Mouse (Mus musculus): ENCODE data around the gene Adam33.

Gene Adam33

DNA sequence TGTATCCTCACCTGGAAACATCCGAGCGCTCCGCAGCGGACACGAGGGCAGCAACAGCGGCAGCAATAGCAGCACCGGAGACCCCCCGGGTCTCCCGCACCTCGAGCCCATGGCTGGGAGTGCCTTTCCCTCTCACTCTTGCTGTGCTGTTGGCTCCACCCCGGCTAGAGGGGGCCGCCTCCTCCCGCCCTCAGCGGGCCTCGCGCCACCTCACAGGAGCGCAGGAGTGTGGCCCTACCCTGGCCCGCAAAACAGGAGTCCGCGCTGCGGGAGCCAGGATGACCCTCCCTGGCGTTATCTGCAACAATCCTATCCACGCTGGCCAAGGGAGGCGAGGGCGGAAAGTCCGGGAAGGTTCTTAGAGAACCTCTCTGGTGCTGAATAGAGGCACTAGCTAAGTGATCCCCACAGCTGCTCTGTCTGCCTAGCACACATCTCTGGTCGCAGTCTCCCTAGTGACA, at the start of gene Adam33:
Gene Adam33, minus strand, starts transcription at position 411 of the 461 bp plus-strand sequence.
- in situ Hi-C loops (cut with MboI, MseI), result no loop called here

DNA sequence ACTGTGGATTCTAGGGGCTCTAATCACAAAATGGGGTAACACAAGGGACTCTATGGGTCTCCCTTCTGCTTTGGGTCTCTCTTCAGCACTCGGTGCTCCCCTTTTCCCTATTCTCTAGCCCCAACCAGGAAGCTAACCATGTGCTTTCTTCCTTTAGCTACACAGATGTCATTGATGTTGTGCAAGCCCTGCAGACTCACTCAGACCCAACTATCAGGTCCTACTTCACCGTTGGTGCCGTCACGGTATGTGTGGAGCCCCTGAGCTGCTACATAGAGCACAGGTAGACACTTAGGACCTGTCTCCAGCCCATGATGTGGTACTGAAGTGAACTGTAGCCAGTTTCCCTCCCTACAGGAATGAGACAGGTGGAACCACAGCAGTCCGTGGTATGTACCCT, 42.4 kb upstream of the Adam33 start:
- in situ Hi-C loops (cut with MboI, MseI), result loop anchor here (5.0 kb wide), 1 partner anchor 374 kb away; no protein-coding TSS in a partner anchor

DNA sequence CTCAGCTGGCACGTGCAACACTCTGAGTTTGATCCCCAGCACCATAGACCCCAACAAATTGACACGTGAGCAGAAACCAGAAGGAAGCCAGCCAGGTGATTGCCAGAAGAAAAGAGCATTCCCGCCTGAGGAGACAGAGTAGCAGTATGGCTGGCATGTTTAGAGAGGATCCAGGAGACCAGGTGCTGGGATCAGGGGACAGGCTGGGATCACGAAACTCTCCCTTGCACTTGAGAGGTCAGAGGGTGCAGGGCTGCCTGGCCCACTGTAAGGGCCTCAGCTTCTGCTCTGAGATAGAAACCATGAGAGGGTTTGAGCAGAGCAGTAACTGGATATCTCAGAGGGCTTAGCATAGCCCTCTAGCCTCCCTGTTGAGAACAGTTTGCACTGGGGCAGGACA, 41.4 kb upstream of the Adam33 start:
- in situ Hi-C loops (cut with MboI, MseI), result loop anchor here (5.0 kb wide), 1 partner anchor 373 kb away; no protein-coding TSS in a partner anchor

- in situ Hi-C loops (cut with MboI, MseI), result no loop called here
Measured at GRCm38 (mm10) chr2:131104021-131104420, 40.4 kb upstream of the Adam33 start.

DNA sequence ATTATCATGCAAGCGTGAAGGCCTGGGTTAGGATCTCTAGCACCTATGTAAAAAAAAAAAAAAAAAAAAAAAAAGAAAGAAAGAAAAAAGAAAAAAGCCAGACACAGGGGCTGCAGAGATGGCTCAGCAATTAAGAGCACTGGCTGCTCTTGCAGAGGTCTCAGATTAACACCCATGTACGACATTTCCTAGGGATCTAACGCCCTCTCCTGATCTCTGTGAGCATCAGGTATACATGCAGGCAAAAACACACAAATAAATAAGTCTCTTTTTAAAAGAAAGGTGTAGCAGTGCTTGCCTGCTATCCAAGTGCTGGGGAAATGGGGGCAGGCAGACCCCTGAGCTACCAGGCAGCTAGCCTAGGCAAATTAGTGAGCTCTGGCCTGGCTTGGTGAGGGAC, 37.9 kb upstream of the Adam33 start:
- in situ Hi-C loops (cut with MboI, MseI), result no loop called here

DNA sequence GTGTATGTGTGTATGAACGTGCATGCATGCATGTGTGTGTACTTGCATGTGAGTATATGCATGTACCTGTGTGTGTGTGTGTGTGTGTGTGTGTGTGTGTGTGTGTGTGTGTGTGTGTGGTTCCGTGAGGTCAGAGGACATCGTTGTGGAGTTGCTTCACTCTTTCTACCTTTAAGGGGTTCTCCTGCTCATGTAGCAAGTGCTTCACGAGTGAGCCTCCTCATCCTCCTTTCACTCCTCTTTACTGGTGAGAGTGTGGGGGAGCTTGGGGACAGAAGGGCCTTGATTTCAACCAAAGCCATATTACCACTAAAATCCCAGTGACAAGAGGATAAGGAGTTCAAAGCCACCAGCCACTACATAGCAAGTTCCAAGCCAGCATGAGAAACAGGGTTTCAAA, 33.5 kb upstream of the Adam33 start:
- in situ Hi-C loops (cut with MboI, MseI), result loop anchor here (5.0 kb wide), 2 partner anchors 135 to 320 kb away; partner anchors contain the start of gene Mavs

GRCm38 (mm10) chr2:131096101-131096795, 32.6 kb upstream of the Adam33 start:
- in situ Hi-C loops (cut with MboI, MseI), result loop anchor here (5.0 kb wide), 2 partner anchors 136 to 321 kb away; partner anchors contain the start of gene Mavs

- in situ Hi-C loops (cut with MboI, MseI), result loop anchor here (5.0 kb wide), 2 partner anchors 137 to 322 kb away; partner anchors contain the start of gene Mavs
Measured at GRCm38 (mm10) chr2:131094823-131095222, 31.2 kb upstream of the Adam33 start.

DNA sequence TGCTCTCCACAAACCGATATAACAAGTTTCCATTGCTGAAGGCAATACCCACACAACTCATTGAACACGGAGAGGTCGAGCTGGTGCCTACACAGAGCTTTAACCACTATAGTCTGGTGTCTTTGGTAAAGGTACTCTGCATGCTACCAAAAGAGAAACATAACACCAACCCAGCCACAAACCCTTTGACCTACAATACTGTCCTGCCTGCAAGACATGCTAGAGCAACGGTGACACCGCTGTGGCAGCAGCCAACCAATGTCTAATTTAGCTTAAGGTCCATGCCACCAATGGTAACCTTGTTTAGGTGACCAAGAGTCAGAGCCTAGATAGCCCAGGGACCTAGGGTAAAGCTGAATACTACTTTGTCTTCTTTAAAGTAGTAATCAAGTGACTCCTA, 30.0 kb upstream of the Adam33 start:
- in situ Hi-C loops (cut with MboI, MseI), result no loop called here

- in situ Hi-C loops (cut with MboI, MseI), result no loop called here
Measured at GRCm38 (mm10) chr2:131090852-131091251, 27.2 kb upstream of the Adam33 start.

- in situ Hi-C loops (cut with MboI, MseI), result no loop called here
Measured at GRCm38 (mm10) chr2:131089634-131090033, 26.0 kb upstream of the Adam33 start.

- in situ Hi-C loops (cut with MboI, MseI), result no loop called here
Measured at GRCm38 (mm10) chr2:131088581-131088980, 25.0 kb upstream of the Adam33 start.

DNA sequence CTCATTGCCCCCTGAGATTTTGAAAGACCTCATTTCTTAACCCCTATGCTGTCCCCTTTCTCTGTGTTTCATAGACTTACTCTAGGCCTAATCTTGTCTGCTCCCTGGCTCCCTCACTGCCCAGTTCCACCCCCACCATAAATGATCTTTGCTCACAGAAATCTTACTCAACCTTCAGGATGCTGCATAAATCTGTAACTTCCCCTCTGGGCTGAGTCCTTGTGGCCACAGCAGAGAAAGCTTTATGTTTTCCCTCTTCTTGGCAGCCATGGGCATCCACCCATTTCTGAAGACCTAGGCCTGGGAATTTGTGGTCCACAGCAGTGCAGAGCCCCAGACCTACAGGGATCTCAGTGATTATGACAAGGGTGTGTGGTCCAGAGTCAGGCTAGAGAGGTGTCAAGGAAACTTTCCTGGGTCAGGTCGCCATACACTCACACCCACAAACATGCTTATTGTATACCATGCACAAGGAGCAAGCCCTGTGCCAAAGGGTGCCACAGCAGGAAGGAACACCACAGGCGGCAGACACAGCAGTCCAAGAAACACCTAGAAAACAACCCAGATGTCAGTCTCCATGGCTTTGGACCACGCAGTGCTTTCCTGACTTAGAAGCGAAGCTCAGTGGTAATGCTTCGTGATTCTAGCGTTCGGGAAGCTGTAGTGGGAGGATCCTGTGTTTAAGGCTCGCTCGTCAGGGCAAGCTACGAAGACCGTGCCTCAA, 23.2 kb upstream of the Adam33 start, which contains the start of gene Siglec1:
Gene Siglec1, minus strand, starts transcription at position 99 of the 724 bp plus-strand sequence.
- in situ Hi-C loops (cut with MboI, MseI), result no loop called here

GRCm38 (mm10) chr2:131084206-131084605, 20.6 kb upstream of the Adam33 start:
- in situ Hi-C loops (cut with MboI, MseI), result no loop called here

GRCm38 (mm10) chr2:131080507-131080906, 16.9 kb upstream of the Adam33 start:
- in situ Hi-C loops (cut with MboI, MseI), result no loop called here

- in situ Hi-C loops (cut with MboI, MseI), result no loop called here
Measured at GRCm38 (mm10) chr2:131072536-131072935, 8.9 kb upstream of the Adam33 start.

GRCm38 (mm10) chr2:131067481-131067880, 3.9 kb upstream of the Adam33 start:
- in situ Hi-C loops (cut with MboI, MseI), result no loop called here

GRCm38 (mm10) chr2:131066342-131066741, 2.7 kb upstream of the Adam33 start:
- in situ Hi-C loops (cut with MboI, MseI), result no loop called here

- in situ Hi-C loops (cut with MboI, MseI), result no loop called here
Measured at GRCm38 (mm10) chr2:131061607-131062006, 2.0 kb downstream of the Adam33 start.

DNA sequence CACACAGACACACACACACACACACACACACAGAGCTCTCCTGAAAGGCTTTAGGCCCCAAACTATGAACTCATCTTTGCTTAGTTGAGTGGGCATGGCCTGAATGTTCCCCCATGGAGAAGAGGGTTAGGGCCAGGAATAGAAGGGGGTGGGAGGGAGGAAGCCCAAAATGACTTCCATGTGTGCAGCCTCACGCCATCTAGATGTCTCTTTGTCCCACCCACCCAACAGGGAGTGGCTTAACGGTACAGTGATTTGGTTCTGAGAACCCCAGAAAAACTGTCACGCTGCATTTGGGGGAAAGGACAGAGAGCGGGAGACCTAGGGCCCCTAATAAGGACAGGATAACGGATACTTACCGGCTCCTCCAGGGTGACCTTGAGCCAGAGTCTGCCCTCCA, 2.8 kb downstream of the Adam33 start:
- in situ Hi-C loops (cut with MboI, MseI), result no loop called here

- in situ Hi-C loops (cut with MboI, MseI), result no loop called here
Measured at GRCm38 (mm10) chr2:131059781-131060540, 3.7 kb downstream of the Adam33 start.

DNA sequence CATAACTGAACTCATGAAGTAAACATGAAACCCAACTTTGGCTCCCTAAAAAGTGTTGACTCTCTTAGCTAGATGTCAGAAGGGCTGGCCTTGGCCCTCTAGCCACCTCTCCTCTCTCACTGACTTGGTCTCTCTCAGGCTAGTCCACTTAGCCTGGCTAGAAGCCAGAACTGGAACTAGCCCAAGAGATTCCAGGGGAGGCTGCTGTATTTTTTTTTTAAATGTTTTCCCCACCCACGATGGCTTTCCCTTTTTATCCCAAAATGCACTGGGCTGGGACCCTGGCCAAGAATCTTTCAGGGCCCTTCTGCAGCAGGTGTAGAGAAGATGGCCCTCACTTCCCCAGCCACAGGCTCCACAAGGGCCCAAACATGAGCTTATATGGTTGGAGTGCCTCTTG, 4.2 kb downstream of the Adam33 start:
- in situ Hi-C loops (cut with MboI, MseI), result no loop called here
